Mouse (Mus musculus) MEL (cell line): ENCODE results near the gene Kank1. TPM values are rescaled to one million over a fixed set of nuclear protein-coding genes. Genes with fewer than 3 reads are reported as not detected.

ENCODE experiments used
- DNase-seq: peaks from one replicate; pipeline ENCODE4 v3.0.0; 2011; ENCODE audit warnings: low read depth, low spot score
- H3K27ac ChIP-seq: 2 replicates; pipeline ENCODE4 v1.5.1; 2012; ENCODE audit warnings: low read depth, mild to moderate bottlenecking, control low read depth, low read length, moderate library complexity; ENCODE audit not compliant: control insufficient read depth
- H3K27me3 ChIP-seq, 2 experiments: fragments of 150-350 bp in 1 of 2; sonication (generic) in 1 of 2; 2 replicates each; pipeline ENCODE4 v1.6.1; 2012; ENCODE audit warnings: low read length in 2 of 2, mild to moderate bottlenecking in 2 of 2, improper control_type of control experiment in 1 of 2, moderate library complexity in 1 of 2; ENCODE audit not compliant: insufficient read depth in 2 of 2, control insufficient read depth in 1 of 2
- H3K36me3 ChIP-seq, 2 experiments: 2 replicates each; pipeline ENCODE4 v1.6.1; 2012 to 2014; ENCODE audit warnings: low read length in 2 of 2, improper control_type of control experiment in 1 of 2, inconsistent platforms in 1 of 2, mild to moderate bottlenecking in 1 of 2; ENCODE audit not compliant: insufficient read depth in 2 of 2, control insufficient read depth in 1 of 2
- H3K4me1 ChIP-seq, 2 experiments: fragments of 150-350 bp in 1 of 2; sonication (generic) in 1 of 2; 2 replicates each; pipeline ENCODE4 v1.6.1; 2012; ENCODE audit warnings: low read length in 2 of 2, improper control_type of control experiment in 1 of 2, mild to moderate bottlenecking in 1 of 2; ENCODE audit not compliant: insufficient read depth in 2 of 2, control insufficient read depth in 1 of 2
- H3K4me3 ChIP-seq, 2 experiments: fragments of 150-350 bp in 1 of 2; sonication (generic) in 1 of 2; 2 replicates each; pipeline ENCODE4 v1.5.1; 2012; ENCODE audit warnings: low read depth in 2 of 2, low read length in 2 of 2, mild to moderate bottlenecking in 2 of 2, moderate library complexity in 2 of 2, control low read depth in 1 of 2, improper control_type of control experiment in 1 of 2; ENCODE audit not compliant: control insufficient read depth in 1 of 2, insufficient read depth in 1 of 2
- H3K79me2 ChIP-seq: 2 replicates; pipeline ENCODE4 v1.6.1; 2012; ENCODE audit warnings: mild to moderate bottlenecking, low read length, moderate library complexity; ENCODE audit not compliant: control insufficient read depth, poor library complexity, insufficient read depth
- H3K9ac ChIP-seq: 2 replicates; pipeline ENCODE4 v1.6.1; 2012; ENCODE audit warnings: low read depth, mild to moderate bottlenecking, control low read depth, low read length, moderate library complexity; ENCODE audit not compliant: control insufficient read depth, poor library complexity, severe bottlenecking
- H3K9me3 ChIP-seq: fragments of 150-350 bp; sonication (generic); replicated peaks from 2 replicates; pipeline ENCODE4 v1.6.1; 2012; ENCODE audit warnings: mild to moderate bottlenecking, low read length, improper control_type of control experiment, moderate library complexity; ENCODE audit not compliant: insufficient read depth
- ELF1 ChIP-seq: IDR thresholded peaks from 2 replicates; pipeline ENCODE4 v1.6.1; 2014; ENCODE audit warnings: low read depth, mild to moderate bottlenecking, inconsistent platforms, low read length, improper control_type of control experiment, moderate library complexity
- GATA1 ChIP-seq: IDR thresholded peaks from 2 replicates; pipeline ENCODE4 v1.6.1; 2011; ENCODE audit warnings: low read depth, low read length, improper control_type of control experiment
- HCFC1 ChIP-seq: IDR thresholded peaks from 2 replicates; pipeline ENCODE4 v1.6.1; 2012; ENCODE audit warnings: low read depth, mild to moderate bottlenecking, inconsistent platforms, low read length, improper control_type of control experiment, moderate library complexity
- JUND ChIP-seq: IDR thresholded peaks from 2 replicates; pipeline ENCODE4 v1.6.1; 2011; ENCODE audit warnings: low read depth, mild to moderate bottlenecking, improper control_type of control experiment, low read length
- MAFK ChIP-seq: IDR thresholded peaks from 2 replicates; pipeline ENCODE4 v1.6.1; 2011; ENCODE audit warnings: low read depth, mild to moderate bottlenecking, low read length, improper control_type of control experiment, borderline replicate concordance
- MAZ ChIP-seq: IDR thresholded peaks from 2 replicates; pipeline ENCODE4 v1.6.1; 2012; ENCODE audit warnings: low read depth, mild to moderate bottlenecking, inconsistent platforms, low read length, improper control_type of control experiment
- MYC ChIP-seq: IDR thresholded peaks from 2 replicates; pipeline ENCODE4 v1.6.1; 2011; ENCODE audit warnings: low read depth, mild to moderate bottlenecking, low read length, improper control_type of control experiment, moderate library complexity
- NELFE ChIP-seq: IDR thresholded peaks from 2 replicates; pipeline ENCODE4 v1.6.1; 2011; ENCODE audit warnings: low read depth, low read length, improper control_type of control experiment
- POLR2A ChIP-seq, 2 experiments: IDR thresholded peaks; 2 replicates each; pipeline ENCODE4 v1.6.1; 2011 to 2012; ENCODE audit warnings: low read length in 2 of 2, mild to moderate bottlenecking in 2 of 2, control low read depth in 1 of 2, improper control_type of control experiment in 1 of 2, low read depth in 1 of 2, moderate library complexity in 1 of 2; ENCODE audit not compliant: control insufficient read depth in 1 of 2, insufficient read depth in 1 of 2, poor library complexity in 1 of 2
- POLR2AphosphoS2 ChIP-seq: IDR thresholded peaks from 2 replicates; pipeline ENCODE4 v1.6.1; 2011; ENCODE audit warnings: low read length, improper control_type of control experiment
- RCOR1 ChIP-seq: IDR thresholded peaks from 2 replicates; pipeline ENCODE4 v1.6.1; 2012; ENCODE audit warnings: low read depth, mild to moderate bottlenecking, inconsistent platforms, low read length, improper control_type of control experiment
- SMC3 ChIP-seq: IDR thresholded peaks from 2 replicates; pipeline ENCODE4 v1.6.1; 2011; ENCODE audit warnings: low read depth, low read length, improper control_type of control experiment
- TCF12 ChIP-seq: IDR thresholded peaks from 2 replicates; pipeline ENCODE4 v1.6.1; 2014; ENCODE audit warnings: low read depth, mild to moderate bottlenecking, inconsistent platforms, low read length, improper control_type of control experiment, moderate library complexity
- USF1 ChIP-seq: IDR thresholded peaks from 2 replicates; pipeline ENCODE4 v1.6.1; 2014; ENCODE audit warnings: low read depth, mild to moderate bottlenecking, inconsistent platforms, low read length, improper control_type of control experiment, moderate library complexity
- USF2 ChIP-seq, 2 experiments: IDR thresholded peaks; 2 replicates each; pipeline ENCODE4 v1.6.1; 2011 to 2012; ENCODE audit warnings: improper control_type of control experiment in 2 of 2, low read length in 2 of 2, borderline replicate concordance in 1 of 2, inconsistent platforms in 1 of 2, low read depth in 1 of 2, mild to moderate bottlenecking in 1 of 2; ENCODE audit not compliant: insufficient read depth in 1 of 2
- ZC3H11A ChIP-seq: IDR thresholded peaks from 2 replicates; pipeline ENCODE4 v1.6.1; 2012; ENCODE audit warnings: low read depth, mild to moderate bottlenecking, inconsistent platforms, low read length, improper control_type of control experiment
- ZMIZ1 ChIP-seq: IDR thresholded peaks from 2 replicates; pipeline ENCODE4 v1.6.1; 2012; ENCODE audit warnings: low read depth, mild to moderate bottlenecking, inconsistent platforms, low read length, improper control_type of control experiment, moderate library complexity
- polyA plus RNA-seq, 2 experiments: library from polyadenylated mRNA; stranded (reverse) in 1 of 2; unstranded in 1 of 2; fragments of >175 nt in 1 of 2; fragments of >200 nt in 1 of 2; gene quantifications; 2 replicates each; pipeline versions ENCODE4 v1.2.1 to v1.2.4; 2012; ENCODE audit warnings: low replicate concordance in 2 of 2, low read depth in 1 of 2; ENCODE audit not compliant: insufficient read length in 2 of 2, insufficient read depth in 1 of 2, missing spikeins in 1 of 2
- total RNA-seq: library from RNA; depleted of rRNA; stranded (reverse); fragments of 300-350 nt; gene quantifications from 2 replicates; pipeline ENCODE4 v1.2.3, GENCODE M21; 2012

Gene Kank1
- total and polyA plus RNA-seq, 3 experiments, result not detected

DNA sequence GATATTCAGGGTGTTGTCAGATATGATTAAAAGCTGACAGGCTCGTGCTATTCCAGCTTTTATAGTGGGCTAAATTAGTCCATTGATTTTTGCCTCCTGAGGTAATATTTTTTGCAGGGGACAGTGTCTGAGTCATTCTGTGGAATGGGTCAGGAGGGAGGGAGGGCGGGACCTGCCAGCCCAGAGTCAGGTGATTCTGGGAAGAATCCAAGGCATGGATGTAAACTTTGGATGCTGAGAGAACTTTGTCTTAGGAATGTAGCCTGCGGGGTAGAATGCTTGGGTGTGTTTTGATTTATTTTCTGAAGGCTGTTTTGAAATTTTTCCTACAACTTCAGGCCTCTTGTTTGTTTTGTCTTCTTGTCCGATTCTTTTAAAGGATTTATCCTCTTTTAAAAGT lies 6.8 kb downstream of the Kank1 start:
- H3K4me1 ChIP-seq, result no peaks in the 10 kb centered on the region
- H3K9ac ChIP-seq, result no peak overlapping the region
- H3K27ac ChIP-seq, result no peak overlapping the region
- no peak for DNase-seq
- TF ChIP-seq ELF1, result no peak
- no peak for TF ChIP-seq RCOR1
- TF ChIP-seq POLR2AphosphoS2, result no peak
- no peak for TF ChIP-seq USF1
- TF ChIP-seq MAZ, result no peak
- TF ChIP-seq MAFK, result no peak
- TF ChIP-seq ZC3H11A, result no peak
- TF ChIP-seq NELFE, result no peak
- TF ChIP-seq USF2 (IDR thresholded peaks at IDR 0.05; ENCODE audit: borderline replicate concordance in 1 of 2, insufficient read depth in 1 of 2, low read depth in 1 of 2, low read length in 2 of 2), result no peak
- no peak for TF ChIP-seq MYC
- H3K27me3 ChIP-seq, result peaks cover 3 to 5% of the 10 kb centered on the region in 2 experiments; a peak in 3 of 4 replicates
- no peaks in the 10 kb centered on the region for H3K36me3 ChIP-seq
- no peak overlapping the region for H3K4me3 ChIP-seq
- no peaks in the 10 kb centered on the region for H3K9me3 ChIP-seq
- H3K79me2 ChIP-seq, result no peaks in the 10 kb centered on the region

GRCm38 (mm10) chr19:25246062-25246461 lies 9.3 kb downstream of the Kank1 start:
- Histone ChIP-seq H3K4me3 (no peak overlapping the region), H3K79me2 (no peaks in the 10 kb centered on the region), H3K27ac (no peak overlapping the region), H3K9me3 (no peaks in the 10 kb centered on the region)
- TF ChIP-seq POLR2A (IDR thresholded peaks at IDR 0.05; ENCODE audit: control insufficient read depth in 1 of 2, insufficient read depth in 1 of 2, low read depth in 1 of 2, low read length in 2 of 2, poor library complexity in 1 of 2) (no peak), GATA1 (no peak), POLR2AphosphoS2 (no peak), TCF12 (no peak), HCFC1 (no peak), NELFE (no peak), ZMIZ1 (no peak), JUND (no peak), MAZ (no peak), SMC3 (no peak), USF2 (IDR thresholded peaks at IDR 0.05; ENCODE audit: borderline replicate concordance in 1 of 2, insufficient read depth in 1 of 2, low read depth in 1 of 2, low read length in 2 of 2) (no peak)
- TF ChIP-seq, all 39 proteins: peak for 0
- no peaks in the 10 kb centered on the region for H3K4me1 ChIP-seq
- H3K27me3 ChIP-seq, result no peaks in the 10 kb centered on the region; a peak in 1 of 4 replicates
- no peak overlapping the region for H3K9ac ChIP-seq
- DNase-seq, result no peak
- no peaks in the 10 kb centered on the region for H3K36me3 ChIP-seq
